Mouse (Mus musculus): ENCODE data around the gene Kxd1. TPM values are rescaled to one million over a fixed set of nuclear protein-coding genes. Genes with fewer than 3 reads are reported as not detected.

Kxd1 gene
- 29.0 and 41.3 TPM in 2 replicates for polyA plus RNA-seq (2011; ENCODE audit: insufficient read depth, insufficient read length, low replicate concordance, missing spikeins)

DNA sequence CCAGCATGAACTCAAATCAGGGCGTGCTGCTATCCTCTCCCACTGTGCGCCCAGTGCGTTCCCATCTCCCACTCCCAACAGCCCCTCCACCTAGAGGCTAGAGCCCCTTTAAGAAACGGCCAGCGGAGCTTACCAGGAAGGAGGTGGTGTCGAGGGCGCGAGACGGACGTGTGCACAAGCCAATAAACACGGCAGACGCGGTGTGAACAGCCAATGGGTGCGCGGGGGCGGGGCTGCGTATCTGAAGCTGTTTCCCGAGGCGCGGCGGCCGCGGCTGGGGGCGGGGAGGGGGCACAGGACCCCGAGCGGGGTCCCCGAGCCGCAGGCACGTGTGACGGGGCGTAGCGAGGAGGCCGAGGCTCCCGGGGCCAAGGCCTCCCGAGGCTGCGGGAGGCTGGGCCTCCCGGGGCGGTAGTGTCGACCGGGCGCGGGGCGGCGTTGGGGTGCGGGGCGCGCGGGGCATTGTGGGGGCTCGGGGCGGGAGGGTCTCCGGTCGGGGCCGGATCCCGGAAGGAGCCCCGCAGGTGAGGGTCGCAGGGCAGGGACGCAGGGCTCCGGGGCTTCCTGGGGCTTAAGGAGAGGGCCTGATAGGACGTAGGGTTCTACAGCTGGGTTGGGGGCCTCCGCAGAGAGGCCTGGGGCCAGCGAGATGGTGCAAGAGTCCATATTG lies at the start of gene Kxd1, which contains the start of gene Fkbp8:
Kxd1 (minus strand) TSS at position 445 of the 670 bp plus-strand sequence.
Fkbp8 (plus strand) TSS at position 213 of the 670 bp plus-strand sequence.
- peaks cover 5% of the 10 kb centered on the region for H3K4me1 ChIP-seq (ENCODE audit: control insufficient read depth, insufficient read depth, low read length)
- WGBS, result under 1% methylated on average over 61 of the region's 61 CpGs
- TF ChIP-seq CTCF (IDR thresholded peaks at IDR 0.05; ENCODE audit: control insufficient read depth, insufficient read depth, low read length) (no peak), POLR2A (IDR thresholded peaks at IDR 0.05; ENCODE audit: borderline replicate concordance, control insufficient read depth, low read depth, low read length) (peak; percentile 59)
- H3K4me3 ChIP-seq (replicated peaks; ENCODE audit: control insufficient read depth, low read depth, low read length), result peak within 1 kb of the TSS; percentile 88
- H3K27ac ChIP-seq (ENCODE audit: control insufficient read depth, insufficient read depth, low read depth, low read length, poor library complexity), result peak within 1 kb of the TSS; percentile 87

DNA sequence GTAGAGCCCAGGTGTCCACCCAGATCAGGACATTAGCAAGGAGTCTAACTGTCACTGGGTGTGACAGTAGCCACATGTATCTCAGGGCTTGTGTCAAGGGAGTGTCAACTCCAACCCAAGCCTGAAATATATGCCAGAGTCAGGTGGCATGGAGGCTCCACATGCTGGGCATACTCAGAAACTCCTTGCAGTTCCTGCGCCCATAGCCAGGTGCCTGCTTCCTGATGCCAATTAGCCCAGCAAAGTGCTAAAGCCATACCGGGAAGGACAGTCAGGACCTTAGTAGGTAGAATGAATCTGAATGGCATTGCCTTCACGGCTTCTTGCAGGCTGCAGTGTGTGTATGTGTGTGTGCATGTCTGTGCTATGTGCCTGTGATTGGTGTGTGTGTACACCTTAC lies 49.5 kb upstream of the Kxd1 start:
- Histone ChIP-seq H3K4me1 (ENCODE audit: control insufficient read depth, insufficient read depth, low read length) (no peaks in the 10 kb centered on the region), H3K4me3 (replicated peaks; ENCODE audit: control insufficient read depth, low read depth, low read length) (no peak overlapping the region), H3K27ac (ENCODE audit: control insufficient read depth, insufficient read depth, low read depth, low read length, poor library complexity) (no peak overlapping the region)
- WGBS, result 91% methylated on average over 3 of the region's 3 CpGs
- TF ChIP-seq POLR2A (IDR thresholded peaks at IDR 0.05; ENCODE audit: borderline replicate concordance, control insufficient read depth, low read depth, low read length) (no peak), CTCF (IDR thresholded peaks at IDR 0.05; ENCODE audit: control insufficient read depth, insufficient read depth, low read length) (no peak)

DNA sequence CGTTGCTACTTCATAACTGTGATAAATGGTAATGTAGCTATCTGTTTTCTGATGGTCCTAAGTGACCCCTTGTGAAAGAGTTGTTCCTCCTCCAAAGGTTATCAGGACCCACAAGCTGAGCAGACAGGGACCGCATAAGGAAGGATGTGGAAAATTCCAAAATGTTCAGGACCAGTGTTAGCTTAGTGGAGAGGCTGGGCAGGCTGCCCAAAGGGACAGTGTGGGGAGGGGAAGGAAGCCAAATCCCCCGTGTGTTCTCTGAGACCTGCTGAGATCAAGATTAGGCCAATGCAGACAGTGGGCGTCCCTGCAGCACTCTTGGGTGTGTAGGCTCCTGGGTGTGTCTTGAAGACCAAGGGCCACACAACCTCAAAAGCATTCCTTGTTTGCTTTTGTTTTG lies 47.2 kb upstream of the Kxd1 start:
- TF ChIP-seq POLR2A (IDR thresholded peaks at IDR 0.05; ENCODE audit: borderline replicate concordance, control insufficient read depth, low read depth, low read length) (no peak), CTCF (IDR thresholded peaks at IDR 0.05; ENCODE audit: control insufficient read depth, insufficient read depth, low read length) (no peak)
- WGBS, result 37% methylated on average over 4 of the region's 4 CpGs
- H3K4me1 ChIP-seq (ENCODE audit: control insufficient read depth, insufficient read depth, low read length), result no peaks in the 10 kb centered on the region

GRCm38 (mm10) chr8:70574302-70574701 lies 46.5 kb upstream of the Kxd1 start:
- no peak overlapping the region for H3K27ac ChIP-seq (ENCODE audit: control insufficient read depth, insufficient read depth, low read depth, low read length, poor library complexity)
- TF ChIP-seq CTCF (IDR thresholded peaks at IDR 0.05; ENCODE audit: control insufficient read depth, insufficient read depth, low read length), result no peak
- TF ChIP-seq POLR2A (IDR thresholded peaks at IDR 0.05; ENCODE audit: borderline replicate concordance, control insufficient read depth, low read depth, low read length), result no peak
- no peak overlapping the region for H3K4me3 ChIP-seq (replicated peaks; ENCODE audit: control insufficient read depth, low read depth, low read length)
- H3K4me1 ChIP-seq (ENCODE audit: control insufficient read depth, insufficient read depth, low read length), result no peaks in the 10 kb centered on the region

More for the DNA sequence above, 47.2 kb upstream of the Kxd1 start:
- Histone ChIP-seq H3K4me3 (replicated peaks; ENCODE audit: control insufficient read depth, low read depth, low read length) (no peak overlapping the region), H3K27ac (ENCODE audit: control insufficient read depth, insufficient read depth, low read depth, low read length, poor library complexity) (no peak overlapping the region)

GRCm38 (mm10) chr8:70570990-70571389 lies 43.2 kb upstream of the Kxd1 start:
- Histone ChIP-seq H3K4me1 (ENCODE audit: control insufficient read depth, insufficient read depth, low read length) (no peaks in the 10 kb centered on the region), H3K4me3 (replicated peaks; ENCODE audit: control insufficient read depth, low read depth, low read length) (no peak overlapping the region), H3K27ac (ENCODE audit: control insufficient read depth, insufficient read depth, low read depth, low read length, poor library complexity) (no peak overlapping the region)
- 79% methylated on average over 6 of the region's 6 CpGs for WGBS
- TF ChIP-seq CTCF (IDR thresholded peaks at IDR 0.05; ENCODE audit: control insufficient read depth, insufficient read depth, low read length), result no peak
- TF ChIP-seq POLR2A (IDR thresholded peaks at IDR 0.05; ENCODE audit: borderline replicate concordance, control insufficient read depth, low read depth, low read length), result no peak

DNA sequence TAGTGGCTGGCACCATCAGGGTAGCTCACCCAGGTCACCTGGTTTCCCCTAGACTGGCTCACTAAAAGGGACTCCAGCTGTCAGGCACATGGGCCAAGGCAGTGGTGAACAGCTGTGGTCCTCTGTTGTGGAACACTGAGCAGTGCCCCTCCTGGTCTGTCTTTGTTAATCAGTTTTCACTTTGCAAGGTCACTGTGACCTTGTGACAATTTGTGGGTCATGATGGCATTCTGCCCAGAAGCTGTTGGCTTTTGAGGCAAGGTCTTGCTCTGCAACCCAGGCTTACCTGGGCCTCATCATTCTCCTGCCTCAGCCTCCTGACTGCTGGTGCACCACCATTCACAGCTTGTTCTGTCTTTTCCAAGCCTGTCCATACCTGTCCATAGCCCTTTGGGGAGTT lies 42.6 kb upstream of the Kxd1 start:
- Histone ChIP-seq H3K27ac (ENCODE audit: control insufficient read depth, insufficient read depth, low read depth, low read length, poor library complexity) (no peak overlapping the region), H3K4me1 (ENCODE audit: control insufficient read depth, insufficient read depth, low read length) (peaks cover 2% of the 10 kb centered on the region; the same call in 1 of the 2 replicates), H3K4me3 (replicated peaks; ENCODE audit: control insufficient read depth, low read depth, low read length) (no peak overlapping the region)
- TF ChIP-seq CTCF (IDR thresholded peaks at IDR 0.05; ENCODE audit: control insufficient read depth, insufficient read depth, low read length) (no peak), POLR2A (IDR thresholded peaks at IDR 0.05; ENCODE audit: borderline replicate concordance, control insufficient read depth, low read depth, low read length) (no peak)

DNA sequence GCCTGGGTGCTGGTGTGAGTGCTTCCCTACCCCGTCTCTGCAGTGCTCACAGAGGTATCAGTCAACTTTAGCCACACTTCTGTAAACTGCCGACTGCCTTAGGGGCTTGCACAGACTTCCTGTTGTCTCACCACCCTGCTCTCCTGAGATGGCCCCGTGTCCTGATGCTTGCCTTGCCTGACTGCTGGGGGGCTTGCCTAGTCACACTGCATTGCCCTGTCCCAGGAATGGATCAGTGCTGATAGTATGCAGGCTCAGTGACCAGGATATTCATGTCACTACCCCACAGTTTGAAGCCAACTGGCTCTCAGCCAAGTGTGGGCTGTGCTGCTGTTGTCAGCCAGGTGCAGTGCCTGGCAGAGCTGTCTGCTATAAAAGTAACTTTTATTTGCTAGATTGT lies 37.8 kb upstream of the Kxd1 start:
- no peak for TF ChIP-seq CTCF (IDR thresholded peaks at IDR 0.05; ENCODE audit: control insufficient read depth, insufficient read depth, low read length)
- no peak for TF ChIP-seq POLR2A (IDR thresholded peaks at IDR 0.05; ENCODE audit: borderline replicate concordance, control insufficient read depth, low read depth, low read length)
- Histone ChIP-seq H3K4me1 (ENCODE audit: control insufficient read depth, insufficient read depth, low read length) (peaks cover 18% of the 10 kb centered on the region), H3K4me3 (replicated peaks; ENCODE audit: control insufficient read depth, low read depth, low read length) (no peak overlapping the region), H3K27ac (ENCODE audit: control insufficient read depth, insufficient read depth, low read depth, low read length, poor library complexity) (no peak overlapping the region)
- WGBS, result 2% methylated on average over 3 of the region's 3 CpGs

DNA sequence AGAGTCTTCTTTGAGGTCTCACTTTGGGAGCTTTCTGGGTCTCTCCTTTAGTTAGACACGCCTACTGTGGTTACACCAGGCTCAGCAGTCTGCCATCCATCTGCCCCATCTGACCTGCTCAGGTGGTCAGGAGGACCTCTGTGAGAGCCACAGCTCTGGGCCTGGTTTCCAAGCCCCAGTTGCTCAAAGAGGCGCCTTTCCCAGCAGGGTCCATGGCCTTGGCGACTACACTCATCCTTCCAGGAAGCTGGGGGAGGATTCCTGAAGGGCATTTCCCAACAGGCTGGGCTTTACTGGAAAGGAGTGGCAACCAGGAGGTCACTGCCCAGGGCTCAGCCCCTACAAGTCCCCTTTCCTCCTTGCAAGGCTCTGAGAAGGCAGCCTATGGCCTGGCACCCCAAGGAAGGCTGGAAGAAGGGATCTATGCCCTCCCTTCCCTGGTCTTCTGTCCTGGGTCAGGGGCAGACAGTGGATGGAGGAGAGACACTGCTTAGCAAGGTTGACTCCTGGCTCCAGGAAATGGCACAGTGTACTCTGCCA lies 37.0 kb upstream of the Kxd1 start:
- TF ChIP-seq CTCF (IDR thresholded peaks at IDR 0.05; ENCODE audit: control insufficient read depth, insufficient read depth, low read length), result no peak
- TF ChIP-seq POLR2A (IDR thresholded peaks at IDR 0.05; ENCODE audit: borderline replicate concordance, control insufficient read depth, low read depth, low read length), result no peak
- Histone ChIP-seq H3K27ac (ENCODE audit: control insufficient read depth, insufficient read depth, low read depth, low read length, poor library complexity) (no peak overlapping the region), H3K4me1 (ENCODE audit: control insufficient read depth, insufficient read depth, low read length) (peaks cover 21% of the 10 kb centered on the region)

More for the DNA sequence above, 37.0 kb upstream of the Kxd1 start:
- WGBS, result 69% methylated on average over 3 of the region's 3 CpGs
- H3K4me3 ChIP-seq (replicated peaks; ENCODE audit: control insufficient read depth, low read depth, low read length), result no peak overlapping the region
